Mouse (Mus musculus) hindbrain, postnatal 0 days (tissue): Measurements from ENCODE around the gene Pidd1. TPM values are rescaled to one million over a fixed set of nuclear protein-coding genes. Genes with fewer than 3 reads are reported as not detected.
A peak's percentile ranks its signal among the peaks of the same experiment; 100 is the strongest.
"Not testable (repeated sequence)": the region's sequence is repeated elsewhere in the genome, so short reads cannot be mapped to it uniquely, and the experiment has no call there.

ENCODE experiments used
- ATAC-seq: fragments of 200-750 bp; cut with Nextera tagmentation; 2 replicates; pipeline ENCODE4 v1.8.0; 2017; ENCODE audit warnings: mild to moderate bottlenecking, moderate TSS enrichment, moderate library complexity
- DNase-seq: peaks from one replicate; pipeline ENCODE4 v3.0.0-alpha.2; 2015; ENCODE audit warnings: low spot score
- H3K27ac ChIP-seq: fragments of 300-500 bp; sonication (generic); 2 replicates; pipeline ENCODE4 v1.5.1; 2014; ENCODE audit warnings: mild to moderate bottlenecking
- H3K27me3 ChIP-seq: fragments of 300-500 bp; sonication (generic); 2 replicates; pipeline ENCODE4 v1.6.1; 2014; ENCODE audit warnings: low read length, mixed read lengths; ENCODE audit not compliant: insufficient read depth
- H3K36me3 ChIP-seq: fragments of 300-500 bp; sonication (generic); 2 replicates; pipeline ENCODE4 v1.6.1; 2014; ENCODE audit warnings: low read length, mixed read lengths; ENCODE audit not compliant: insufficient read depth
- H3K4me1 ChIP-seq: fragments of 300-500 bp; sonication (generic); 2 replicates; pipeline ENCODE4 v1.6.1; 2014; ENCODE audit warnings: antibody characterized with exemption, low read length, mixed read lengths; ENCODE audit not compliant: insufficient read depth
- H3K4me2 ChIP-seq: fragments of 300-500 bp; sonication (generic); 2 replicates; pipeline ENCODE4 v1.6.1; 2014; ENCODE audit warnings: low read depth, mild to moderate bottlenecking, low read length, moderate library complexity, mixed read lengths
- H3K4me3 ChIP-seq: fragments of 300-500 bp; sonication (generic); 2 replicates; pipeline ENCODE4 v1.5.1; 2014; ENCODE audit warnings: low read length
- H3K9ac ChIP-seq: fragments of 300-500 bp; sonication (generic); replicated peaks from 2 replicates; pipeline ENCODE4 v1.6.1; 2014; ENCODE audit warnings: mild to moderate bottlenecking, low read length, moderate library complexity, mixed read lengths
- H3K9me3 ChIP-seq: fragments of 300-500 bp; sonication (generic); 2 replicates; pipeline ENCODE4 v1.6.1; 2016; ENCODE audit warnings: low read length, mixed read lengths
- CTCF ChIP-seq: IDR thresholded peaks from 2 replicates; pipeline ENCODE4 v1.5.1; 2016; ENCODE audit warnings: antibody characterized with exemption, control low read depth, low read depth
- WGBS: fragments of 180-500 bp; shearing (Covaris S2); extraction: QIAGEN DNeasy Blood & Tissue Kit; methylation state at CpG from one replicate; pipeline ENCODE4 v1.1.7; 2014; 5-methylcytosine and 5-hydroxymethylcytosine counted together
- polyA plus RNA-seq: library from polyadenylated mRNA; unstranded; fragments of >200 nt; fragmentation: Nextera tagmentation; extraction: Ambion mirVana; gene quantifications from 2 replicates; pipeline ENCODE4 v1.2.1, GENCODE M21; 2015
- total RNA-seq: library from RNA; depleted of rRNA; stranded (reverse); fragments of >200 nt; gene quantifications from 2 replicates; pipeline ENCODE4 v1.2.3, GENCODE M21; 2014

Pidd1 gene
- total and polyA plus RNA-seq, 2 experiments from 2014 or later: 2.5 to 4.6 TPM

- Histone ChIP-seq H3K4me1 (0 out of 2 replicates have a peak, but pooled peaks cover 8% of the 10 kb centered on the region), H3K27ac (peak overlapping the region; percentile 84), H3K9ac (peak overlapping the region; percentile 72), H3K9me3 (no peaks in the 10 kb centered on the region), H3K4me3 (peak overlapping the region; percentile 80), H3K27me3 (peaks cover 2% of the 10 kb centered on the region), H3K4me2 (peak overlapping the region; percentile 98), H3K36me3 (peaks cover 19% of the 10 kb centered on the region)
- 2% methylated on average over 23 of the region's 23 CpGs for WGBS
- no peak for TF ChIP-seq CTCF
- ATAC-seq (peak; percentile 39), DNase-seq (peak; percentile 64)
Measured at GRCm38 (mm10) chr7:141455610-141456314, 11.9 kb upstream of the Pidd1 start.

- peak within 1 kb of the TSS; percentile 84 for H3K27ac ChIP-seq
- no peaks in the 10 kb centered on the region for H3K27me3 ChIP-seq
- peak; percentile 40 for TF ChIP-seq CTCF
- H3K4me2 ChIP-seq: peak within 1 kb of the TSS; percentile 98
- H3K4me1 ChIP-seq: 0 out of 2 replicates have a peak, but pooled peaks cover 8% of the 10 kb centered on the region
- DNase-seq: peak; percentile 92
- peak within 1 kb of the TSS; percentile 72 for H3K9ac ChIP-seq
- WGBS: under 1% methylated on average over 44 of the region's 45 CpGs
- H3K36me3 ChIP-seq: peaks cover 19% of the 10 kb centered on the region
- no peaks in the 10 kb centered on the region for H3K9me3 ChIP-seq
- H3K4me3 ChIP-seq: peak within 1 kb of the TSS; percentile 80
- ATAC-seq: peak; percentile 85
Measured at GRCm38 (mm10) chr7:141454967-141455551, 11.2 kb upstream of the Pidd1 start, which contains the start of gene Pnpla2. Gene Pnpla2 (plus strand): TSS chr7:141455198.

GRCm38 (mm10) chr7:141453636-141454035 lies 9.8 kb upstream of the Pidd1 start:
- H3K27me3 ChIP-seq: no peaks in the 10 kb centered on the region
- no peak overlapping the region for H3K4me2 ChIP-seq
- no peak overlapping the region for H3K9ac ChIP-seq
- no peak overlapping the region for H3K4me3 ChIP-seq
- no peaks in the 10 kb centered on the region for H3K9me3 ChIP-seq
- no peak overlapping the region for H3K27ac ChIP-seq
- peaks cover 10% of the 10 kb centered on the region for H3K4me1 ChIP-seq
- DNase-seq (no peak), ATAC-seq (no peak)
- 78% methylated on average over 2 of the region's 2 CpGs for WGBS
- peaks cover 15% of the 10 kb centered on the region for H3K36me3 ChIP-seq
- no peak for TF ChIP-seq CTCF

- Histone ChIP-seq H3K27ac (no peak overlapping the region), H3K36me3 (peaks cover 15% of the 10 kb centered on the region), H3K9me3 (no peaks in the 10 kb centered on the region), H3K27me3 (no peaks in the 10 kb centered on the region), H3K9ac (no peak overlapping the region), H3K4me3 (no peak overlapping the region), H3K4me2 (no peak overlapping the region), H3K4me1 (peaks cover 17% of the 10 kb centered on the region)
- DNase-seq (no peak), ATAC-seq (no peak)
- TF ChIP-seq CTCF: no peak
Measured at GRCm38 (mm10) chr7:141451928-141452327, 8.1 kb upstream of the Pidd1 start.

GRCm38 (mm10) chr7:141447110-141447991 lies 3.5 kb upstream of the Pidd1 start, which contains the start of gene Rplp2:
Gene Rplp2 (plus strand): TSS chr7:141447370.
- Histone ChIP-seq H3K27ac (peak within 1 kb of the TSS; percentile 88), H3K27me3 (no peaks in the 10 kb centered on the region), H3K4me3 (peak within 1 kb of the TSS; percentile 73), H3K36me3 (peaks cover 15% of the 10 kb centered on the region), H3K4me2 (peak within 1 kb of the TSS; percentile 75), H3K9me3 (no peaks in the 10 kb centered on the region), H3K9ac (peak within 1 kb of the TSS; percentile 86), H3K4me1 (peaks cover 18% of the 10 kb centered on the region)
- ATAC-seq (peak; percentile 93), DNase-seq (peak; percentile 96)
- WGBS: under 1% methylated on average over 63 of the region's 63 CpGs
- no peak; the same call in 1 of the 2 replicates for TF ChIP-seq CTCF

- H3K27me3 ChIP-seq, H3K9ac ChIP-seq, ATAC-seq, DNase-seq, H3K9me3 ChIP-seq, H3K27ac ChIP-seq, H3K36me3 ChIP-seq: not testable (repeated sequence)
- Histone ChIP-seq H3K4me1 (peaks cover 18% of the 10 kb centered on the region), H3K4me2 (peak overlapping the region; percentile 75), H3K4me3 (peak overlapping the region; percentile 73; the same call in 1 of the 2 replicates)
- WGBS: 83% methylated on average over 3 of the region's 3 CpGs
Measured at GRCm38 (mm10) chr7:141446374-141446773, 2.5 kb upstream of the Pidd1 start.
